Mouse (Mus musculus) liver, embryonic 14.5 days (tissue): ENCODE results near the gene Nr2c2ap. TPM values are rescaled to one million over a fixed set of nuclear protein-coding genes. Genes with fewer than 3 reads are reported as not detected.

Experiments
- ATAC-seq: fragments of 200-750 bp; cut with Nextera tagmentation; 2 replicates; pipeline ENCODE4 v1.8.0; 2017; ENCODE audit warnings: moderate number of reproducible peaks, mild to moderate bottlenecking, moderate library complexity; ENCODE audit not compliant: insufficient read depth
- DNase-seq, 3 experiments: peaks; one replicate each; pipeline ENCODE4 v3.0.0-alpha.2; 2012 to 2013; ENCODE audit warnings: low read depth in 3 of 3, low spot score in 3 of 3
- H3K27ac ChIP-seq: fragments of 300-500 bp; sonication (generic); 2 replicates; pipeline ENCODE4 v1.5.1; 2014; ENCODE audit warnings: moderate library complexity, mild to moderate bottlenecking, control low read depth, inconsistent platforms
- H3K27me3 ChIP-seq: fragments of 300-500 bp; sonication (generic); 2 replicates; pipeline ENCODE4 v1.6.1; 2014; ENCODE audit warnings: mild to moderate bottlenecking, low read length, moderate library complexity; ENCODE audit not compliant: control insufficient read depth, insufficient read depth
- H3K36me3 ChIP-seq: fragments of 300-500 bp; sonication (generic); replicated peaks from 2 replicates; pipeline ENCODE4 v1.6.1; 2014; ENCODE audit warnings: low read depth; ENCODE audit not compliant: control insufficient read depth, insufficient read depth
- H3K4me1 ChIP-seq, 2 experiments: fragments of 200-500 bp in 1 of 2; fragments of 300-500 bp in 1 of 2; sonication (generic) in 1 of 2; replicated peaks; 2 replicates each; pipeline ENCODE4 v1.6.1; 2012 to 2014; ENCODE audit warnings: antibody characterized with exemption in 1 of 2, inconsistent platforms in 1 of 2, low read length in 1 of 2; ENCODE audit not compliant: control insufficient read depth in 2 of 2, insufficient read depth in 2 of 2
- H3K4me2 ChIP-seq: fragments of 300-500 bp; sonication (generic); 2 replicates; pipeline ENCODE4 v1.6.1; 2014; ENCODE audit warnings: low read depth, mild to moderate bottlenecking, control low read depth, moderate library complexity
- H3K4me3 ChIP-seq, 2 experiments: fragments of 200-500 bp in 1 of 2; fragments of 300-500 bp in 1 of 2; sonication (generic) in 1 of 2; 2 replicates each; pipeline ENCODE4 v1.5.1; 2012 to 2014; ENCODE audit warnings: low read depth in 2 of 2, low read length in 2 of 2, mild to moderate bottlenecking in 2 of 2, control low read depth in 1 of 2, inconsistent platforms in 1 of 2, moderate library complexity in 1 of 2; ENCODE audit not compliant: insufficient read depth in 1 of 2
- H3K9ac ChIP-seq: fragments of 300-500 bp; sonication (generic); replicated peaks from 2 replicates; pipeline ENCODE4 v1.6.1; 2014; ENCODE audit warnings: mild to moderate bottlenecking, control low read depth, moderate library complexity
- H3K9me3 ChIP-seq: fragments of 300-500 bp; sonication (generic); 2 replicates; pipeline ENCODE4 v1.6.1; 2016; ENCODE audit warnings: low read length, mixed read lengths; ENCODE audit not compliant: control insufficient read depth
- CTCF ChIP-seq: IDR thresholded peaks from 2 replicates; pipeline ENCODE4 v1.5.1; 2016; ENCODE audit warnings: antibody characterized with exemption, low read depth, control low read depth
- EP300 ChIP-seq: IDR thresholded peaks from 2 replicates; pipeline ENCODE4 v1.6.1; 2016; ENCODE audit warnings: antibody characterized with exemption, low read depth
- WGBS: fragments of 180-500 bp; shearing (Covaris S2); extraction: QIAGEN DNeasy Blood & Tissue Kit; methylation state at CpG from one replicate; pipeline ENCODE4 v1.1.7; 2014; ENCODE audit not compliant: insufficient replicate concordance; 5-methylcytosine and 5-hydroxymethylcytosine counted together
- polyA plus RNA-seq, 2 experiments: library from polyadenylated mRNA; depleted of rRNA in 1 of 2; stranded (reverse) in 1 of 2; unstranded in 1 of 2; fragments of >200 nt; fragmentation: Nextera tagmentation in 1 of 2; extraction: Ambion mirVana in 1 of 2; gene quantifications; 2 replicates each; pipeline versions ENCODE4 v1.2.1 to v1.2.3; 2012 to 2014

Nr2c2ap gene
- polyA plus RNA-seq, 2 experiments, result 11.1 to 11.8 TPM

DNA sequence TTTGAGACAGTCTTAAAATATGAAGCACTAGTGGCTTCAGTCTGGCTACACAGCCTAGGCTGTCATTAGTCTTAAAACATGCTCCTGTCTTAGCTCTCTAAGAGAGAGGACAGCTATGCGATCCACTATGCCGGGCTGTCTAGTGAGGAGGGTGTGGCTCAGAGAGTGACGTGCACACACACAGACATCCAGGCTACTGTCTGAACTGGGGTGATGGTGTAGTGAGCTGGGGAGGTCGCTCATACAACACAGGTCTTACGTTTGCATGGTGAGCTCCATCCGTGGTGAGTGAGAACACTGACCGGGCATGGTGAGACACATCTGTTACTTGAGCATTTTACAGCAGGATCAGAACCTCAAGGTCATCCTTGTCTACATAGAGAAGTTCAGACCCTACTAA is 40.1 kb downstream of the Nr2c2ap start:
- 53% methylated on average over 7 of the region's 7 CpGs for WGBS
- Histone ChIP-seq H3K27ac (peak overlapping the region; percentile 47), H3K9ac (no peak overlapping the region), H3K4me3 (no peak overlapping the region), H3K36me3 (no peaks in the 10 kb centered on the region), H3K9me3 (no peaks in the 10 kb centered on the region), H3K27me3 (no peaks in the 10 kb centered on the region), H3K4me1 (peaks cover 21 to 37% of the 10 kb centered on the region in 2 experiments), H3K4me2 (peak overlapping the region; percentile 76)
- TF ChIP-seq CTCF, result no peak
- no peak for TF ChIP-seq EP300
- DNase-seq (no peak), ATAC-seq (no peak)

DNA sequence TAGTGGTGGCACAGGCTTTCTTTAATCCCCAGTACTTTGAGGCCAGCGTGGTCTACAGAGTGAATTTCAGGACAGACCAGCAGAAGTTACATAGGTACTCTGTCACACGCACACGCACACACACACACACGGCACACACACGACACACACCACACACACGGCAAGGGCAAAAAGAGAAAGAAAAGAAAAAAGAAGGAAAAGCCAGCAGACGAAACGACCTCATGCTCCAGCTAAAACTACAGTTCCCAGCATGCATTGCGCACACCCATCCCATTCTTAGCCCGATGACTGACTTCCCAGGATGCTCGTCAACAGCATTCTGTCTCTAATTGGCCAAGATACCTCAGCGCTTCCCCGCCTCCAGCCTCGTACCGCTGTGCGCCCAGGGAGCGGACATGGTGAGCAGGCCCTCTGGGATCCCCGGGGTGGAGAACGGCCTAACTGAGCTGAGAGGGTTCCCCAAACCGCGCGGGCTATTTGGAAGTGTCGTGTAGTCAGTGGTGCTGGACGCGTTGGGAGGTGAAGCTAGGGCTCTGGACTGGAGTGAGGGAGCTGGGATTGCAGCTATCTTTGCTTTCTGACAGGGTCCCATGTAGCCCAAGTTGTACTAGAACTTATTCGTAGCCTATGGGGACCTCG is 41.0 kb downstream of the Nr2c2ap start, which contains the start of gene Tmem161a:
Gene Tmem161a, plus strand, starts transcription at position 314 of the 639 bp plus-strand sequence.
- Histone ChIP-seq H3K4me1 (peaks cover 21 to 37% of the 10 kb centered on the region in 2 experiments), H3K36me3 (no peaks in the 10 kb centered on the region; the same call in 1 of the 2 replicates), H3K9me3 (no peaks in the 10 kb centered on the region), H3K27ac (peak within 1 kb of the TSS; percentile 48), H3K9ac (peak within 1 kb of the TSS; percentile 79), H3K27me3 (no peaks in the 10 kb centered on the region), H3K4me3 (peak within 1 kb of the TSS; percentile 67 to 89), H3K4me2 (peak within 1 kb of the TSS; percentile 76)
- peak; percentile 95 for ATAC-seq
- DNase-seq, result peak; percentile 92 to 96 (median 94)
- 0 out of 2 replicates have a peak, but pooled peaks have one; percentile 11 for TF ChIP-seq CTCF
- no peak for TF ChIP-seq EP300
- whole genome bisulfite sequencing, result 2% methylated on average over 27 of the region's 27 CpGs

- peak overlapping the region in 1 of 2 experiments; percentile 67; a peak in 2 of 4 replicates for H3K4me3 ChIP-seq
- peak overlapping the region; percentile 8; the same call in 1 of the 2 replicates for H3K27ac ChIP-seq
- peak overlapping the region; percentile 79 for H3K9ac ChIP-seq
- peak; percentile 34; the same call in 1 of the 2 replicates for ATAC-seq
- WGBS, result 34% methylated on average over 5 of the region's 5 CpGs
- H3K27me3 ChIP-seq, result no peaks in the 10 kb centered on the region
- H3K4me1 ChIP-seq, result peaks cover 21 to 37% of the 10 kb centered on the region in 2 experiments
- no peaks in the 10 kb centered on the region for H3K9me3 ChIP-seq
- TF ChIP-seq CTCF, result no peak
- no peak for TF ChIP-seq EP300
- peak overlapping the region; percentile 76 for H3K4me2 ChIP-seq
- H3K36me3 ChIP-seq, result no peaks in the 10 kb centered on the region; the same call in none of the 2 replicates
- peak in 1 of 3 experiments; percentile 48 for DNase-seq
Observed at GRCm38 (mm10) chr8:70173320-70173719, 42.2 kb downstream of the Nr2c2ap start.

- no peak for TF ChIP-seq EP300
- no peak for TF ChIP-seq CTCF
- no peaks in the 10 kb centered on the region; the same call in none of the 2 replicates for H3K36me3 ChIP-seq
- DNase-seq (no peak), ATAC-seq (no peak)
- H3K4me1 ChIP-seq, result peaks cover 21 to 37% of the 10 kb centered on the region in 2 experiments
- no peaks in the 10 kb centered on the region for H3K27me3 ChIP-seq
- peak overlapping the region; percentile 8; the same call in 1 of the 2 replicates for H3K4me2 ChIP-seq
- no peaks in the 10 kb centered on the region for H3K9me3 ChIP-seq
- H3K27ac ChIP-seq, result no peak overlapping the region
- 69% methylated on average over 7 of the region's 7 CpGs for WGBS
- no peak overlapping the region for H3K9ac ChIP-seq
- H3K4me3 ChIP-seq, result no peak overlapping the region
Observed at GRCm38 (mm10) chr8:70174079-70174478, 42.9 kb downstream of the Nr2c2ap start.

DNA sequence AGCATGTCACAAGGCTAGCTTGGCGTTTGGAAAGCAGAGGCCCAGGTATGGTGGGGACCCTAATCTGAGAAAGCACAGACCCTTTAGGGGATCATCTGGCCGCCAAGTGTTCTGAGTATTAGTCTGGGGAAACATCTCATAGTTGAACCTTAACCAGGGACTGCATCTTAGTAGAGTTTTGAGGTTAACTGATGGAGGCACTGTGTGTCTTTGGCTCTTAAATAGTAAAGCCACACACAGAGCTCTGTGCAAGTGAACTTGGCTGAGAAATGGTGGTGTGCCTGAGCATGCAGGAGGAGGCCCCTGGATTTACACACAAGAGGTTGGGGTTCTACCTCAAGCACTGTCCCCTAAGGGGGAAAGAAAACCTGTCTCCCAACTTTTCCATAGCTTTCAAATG is 47.1 kb downstream of the Nr2c2ap start:
- DNase-seq, result no peak
- TF ChIP-seq EP300 (no peak), CTCF (no peak)
- peaks cover 4% of the 10 kb centered on the region for H3K36me3 ChIP-seq
- ATAC-seq, result no peak
- no peak overlapping the region for H3K9ac ChIP-seq
- WGBS, result 69% methylated on average over 2 of the region's 2 CpGs
- no peaks in the 10 kb centered on the region for H3K9me3 ChIP-seq
- H3K27me3 ChIP-seq, result no peaks in the 10 kb centered on the region
- peaks cover 18 to 25% of the 10 kb centered on the region in 2 experiments for H3K4me1 ChIP-seq
- no peak overlapping the region for H3K27ac ChIP-seq
- no peak overlapping the region for H3K4me2 ChIP-seq
- no peak overlapping the region for H3K4me3 ChIP-seq
